Mouse (Mus musculus) CH12.LX (cell line): ENCODE data around the gene Ghrhr. TPM values are rescaled to one million over a fixed set of nuclear protein-coding genes. Genes with fewer than 3 reads are reported as not detected.

Experiments
- DNase-seq: peaks from one replicate; pipeline ENCODE4 v3.0.0-alpha.2; 2013; ENCODE audit errors: extremely low read depth
- H3K27ac ChIP-seq: 2 replicates; pipeline ENCODE4 v1.5.1; 2012; ENCODE audit warnings: low read depth, mild to moderate bottlenecking, control low read depth, moderate library complexity; ENCODE audit not compliant: insufficient read depth
- H3K27me3 ChIP-seq: replicated peaks from 2 replicates; pipeline ENCODE3; 2012; ENCODE audit warnings: inconsistent platforms
- H3K36me3 ChIP-seq, 2 experiments: replicated peaks in 1 of 2; 2 replicates each; pipeline versions ENCODE3 to v1.6.1; 2012; ENCODE audit warnings: inconsistent platforms in 1 of 2, low read length in 1 of 2, mild to moderate bottlenecking in 1 of 2, mixed read lengths in 1 of 2, moderate library complexity in 1 of 2; ENCODE audit not compliant: control insufficient read depth in 1 of 2, insufficient read depth in 1 of 2
- H3K4me1 ChIP-seq, 2 experiments: 2 replicates each; pipeline ENCODE4 v1.6.1; 2012; ENCODE audit warnings: inconsistent platforms in 1 of 2, moderate library complexity in 1 of 2; ENCODE audit not compliant: insufficient read depth in 2 of 2, control insufficient read depth in 1 of 2
- H3K4me2 ChIP-seq: 2 replicates; pipeline ENCODE4 v1.6.1; 2012; ENCODE audit warnings: low read depth, mild to moderate bottlenecking, control low read depth; ENCODE audit not compliant: poor library complexity, insufficient read depth, severe bottlenecking
- H3K4me3 ChIP-seq, 3 experiments: fragments of 150-350 bp in 1 of 3; sonication (generic) in 1 of 3; replicated peaks in 1 of 3; 2 replicates each; pipeline versions ENCODE3 to v1.5.1; 2011 to 2012; ENCODE audit warnings: low read depth in 2 of 3, low read length in 2 of 3, mild to moderate bottlenecking in 2 of 3, moderate library complexity in 2 of 3, control low read depth in 1 of 3, improper control_type of control experiment in 1 of 3, inconsistent platforms in 1 of 3, mixed read lengths in 1 of 3; ENCODE audit not compliant: poor library complexity in 1 of 3
- H3K79me2 ChIP-seq: replicated peaks from 2 replicates; pipeline ENCODE4 v1.6.1; 2012; ENCODE audit warnings: mild to moderate bottlenecking, moderate library complexity; ENCODE audit not compliant: control insufficient read depth, poor library complexity, insufficient read depth, severe bottlenecking; ENCODE audit errors: extremely low read depth
- H3K9ac ChIP-seq: 2 replicates; pipeline ENCODE4 v1.6.1; 2012; ENCODE audit warnings: low read depth, mild to moderate bottlenecking, control low read depth, moderate library complexity; ENCODE audit not compliant: insufficient read depth
- H3K9me3 ChIP-seq: replicated peaks from 2 replicates; pipeline ENCODE3; 2012; ENCODE audit warnings: low read length, inconsistent platforms, mixed read lengths
- BHLHE40 ChIP-seq: IDR thresholded peaks from 2 replicates; pipeline ENCODE4 v1.6.1; 2011; ENCODE audit warnings: mild to moderate bottlenecking, low read depth, low read length, improper control_type of control experiment
- CHD2 ChIP-seq: IDR thresholded peaks from 2 replicates; pipeline ENCODE4 v1.6.1; 2011; ENCODE audit warnings: low read length, improper control_type of control experiment
- E2F4 ChIP-seq: IDR thresholded peaks from 2 replicates; pipeline ENCODE4 v1.6.1; 2011; ENCODE audit warnings: low read depth, low read length, improper control_type of control experiment; ENCODE audit not compliant: insufficient replicate concordance
- ELF1 ChIP-seq: IDR thresholded peaks from 2 replicates; pipeline ENCODE4 v1.6.1; 2014; ENCODE audit warnings: low read depth, mild to moderate bottlenecking, inconsistent platforms, low read length, improper control_type of control experiment
- EP300 ChIP-seq: IDR thresholded peaks from 2 replicates; pipeline ENCODE4 v1.6.1; 2011; ENCODE audit warnings: low read length, improper control_type of control experiment
- HCFC1 ChIP-seq: IDR thresholded peaks from 2 replicates; pipeline ENCODE4 v1.6.1; 2012; ENCODE audit warnings: low read depth, mild to moderate bottlenecking, inconsistent platforms, low read length, improper control_type of control experiment
- JUN ChIP-seq: IDR thresholded peaks from 2 replicates; pipeline ENCODE4 v1.6.1; 2011; ENCODE audit warnings: low read depth, mild to moderate bottlenecking, low read length, improper control_type of control experiment, moderate library complexity; ENCODE audit not compliant: insufficient read depth
- MAFK ChIP-seq: IDR thresholded peaks from 2 replicates; pipeline ENCODE4 v1.6.1; 2011; ENCODE audit warnings: low read length, improper control_type of control experiment; ENCODE audit not compliant: insufficient replicate concordance
- MAX ChIP-seq: IDR thresholded peaks from 2 replicates; pipeline ENCODE4 v1.6.1; 2011; ENCODE audit warnings: low read length, improper control_type of control experiment
- MAZ ChIP-seq: IDR thresholded peaks from 2 replicates; pipeline ENCODE4 v1.6.1; 2012; ENCODE audit warnings: low read depth, mild to moderate bottlenecking, inconsistent platforms, low read length, improper control_type of control experiment, moderate library complexity
- MXI1 ChIP-seq: IDR thresholded peaks from 2 replicates; pipeline ENCODE4 v1.6.1; 2011; ENCODE audit warnings: mild to moderate bottlenecking, low read depth, low read length, improper control_type of control experiment
- MYC ChIP-seq: IDR thresholded peaks from 2 replicates; pipeline ENCODE4 v1.6.1; 2011; ENCODE audit warnings: low read depth, mild to moderate bottlenecking, improper control_type of control experiment, low read length
- PAX5 ChIP-seq: IDR thresholded peaks from 2 replicates; pipeline ENCODE4 v1.6.1; 2012; ENCODE audit warnings: low read length, inconsistent platforms, mixed read lengths
- RAD21 ChIP-seq: IDR thresholded peaks from 2 replicates; pipeline ENCODE4 v1.6.1; 2011; ENCODE audit warnings: low read depth, mild to moderate bottlenecking, low read length, improper control_type of control experiment, moderate library complexity
- RCOR1 ChIP-seq: conservative IDR thresholded peaks from 2 replicates; pipeline ENCODE4 v1.6.1; 2012; ENCODE audit warnings: low read depth, mild to moderate bottlenecking, inconsistent platforms, low read length, improper control_type of control experiment
- SMC3 ChIP-seq: IDR thresholded peaks from 2 replicates; pipeline ENCODE4 v1.6.1; 2011; ENCODE audit warnings: low read depth, low read length, improper control_type of control experiment
- UBTF ChIP-seq: IDR thresholded peaks from 2 replicates; pipeline ENCODE4 v1.6.1; 2012; ENCODE audit warnings: low read depth, mild to moderate bottlenecking, inconsistent platforms, low read length, improper control_type of control experiment, moderate library complexity
- ZNF384 ChIP-seq: IDR thresholded peaks from 2 replicates; pipeline ENCODE4 v1.6.1; 2012; ENCODE audit warnings: low read depth, low read length, improper control_type of control experiment, inconsistent platforms
- dilution Hi-C: fragments of 300-500 bp; cut with MboI; formaldehyde crosslinking; loops from 2 replicates; pipeline ENCODE4 v1.14.3; 2020; ENCODE audit warnings: low sequenced_read_pairs; ENCODE audit not compliant: extremely low pct_unique_long_range_greater_than_20kb, extremely low pct_ligation_motif_present
- in situ Hi-C: fragments of 300-500 bp; cut with MboI; formaldehyde crosslinking; loops from 3 replicates; pipeline ENCODE4 v1.14.3; 2019; ENCODE audit warnings: low sequenced_read_pairs, low pct_ligation_motif_present, low pct_unique_long_range_greater_than_20kb, mixed read lengths
- polyA plus RNA-seq: library from polyadenylated mRNA; unstranded; fragments of >175 nt; gene quantifications from 2 replicates; pipeline ENCODE4 v1.2.1, GENCODE M21; 2012; ENCODE audit warnings: low read depth; ENCODE audit not compliant: insufficient read length
- total RNA-seq, 2 experiments: library from RNA; depleted of rRNA; stranded (reverse); fragments of 300-350 nt in 1 of 2; fragments of >200 nt in 1 of 2; gene quantifications; 2 replicates each; pipeline ENCODE4 v1.2.3; 2012 to 2014

The Ghrhr gene
- total RNA-seq (2012; rRNA removed) = not detected in 2 replicates
- not detected in 2 replicates for total RNA-seq (2014; rRNA removed)
- polyA plus RNA-seq = not detected in 2 replicates

GRCm38 (mm10) chr6:55376076-55376475 is at the start of gene Ghrhr:
Gene Ghrhr, plus strand, starts transcription at chr6:55376295.
- no peak within 1 kb of the TSS for H3K27ac ChIP-seq
- no peak for DNase-seq
- no peaks in the 10 kb centered on the region for H3K79me2 ChIP-seq
- no peaks in the 10 kb centered on the region for H3K4me1 ChIP-seq
- TF ChIP-seq UBTF (no peak), HCFC1 (no peak), MAZ (no peak)
- H3K9me3 ChIP-seq = peaks cover 9% of the 10 kb centered on the region
- no peak within 1 kb of the TSS for H3K4me3 ChIP-seq
- no peaks in the 10 kb centered on the region for H3K36me3 ChIP-seq
- dilution Hi-C loops = no loop called here
- H3K27me3 ChIP-seq = peaks cover 70% of the 10 kb centered on the region
- in situ Hi-C loops = no loop called here
- no peak within 1 kb of the TSS for H3K9ac ChIP-seq
- no peak within 1 kb of the TSS for H3K4me2 ChIP-seq

GRCm38 (mm10) chr6:55326299-55326698 is 49.8 kb upstream of the Ghrhr start:
- no peak for TF ChIP-seq E2F4
- no peak for TF ChIP-seq HCFC1
- no peak overlapping the region for H3K9ac ChIP-seq
- no peak for DNase-seq
- no peaks in the 10 kb centered on the region for H3K9me3 ChIP-seq
- in situ Hi-C loops (no loop called here), dilution Hi-C loops (no loop called here)
- H3K36me3 ChIP-seq = no peaks in the 10 kb centered on the region
- no peak overlapping the region for H3K27ac ChIP-seq
- H3K79me2 ChIP-seq = no peaks in the 10 kb centered on the region
- H3K4me2 ChIP-seq = no peak overlapping the region
- H3K27me3 ChIP-seq = peaks cover 97% of the 10 kb centered on the region
- H3K4me3 ChIP-seq = no peak overlapping the region
- H3K4me1 ChIP-seq = no peaks in the 10 kb centered on the region

GRCm38 (mm10) chr6:55327326-55327725 is 48.8 kb upstream of the Ghrhr start:
- dilution Hi-C loops = no loop called here
- DNase-seq = no peak
- Histone ChIP-seq H3K9me3 (no peaks in the 10 kb centered on the region), H3K27me3 (peaks cover 98% of the 10 kb centered on the region), H3K4me2 (no peak overlapping the region), H3K4me1 (no peaks in the 10 kb centered on the region), H3K79me2 (no peaks in the 10 kb centered on the region), H3K4me3 (no peak overlapping the region), H3K9ac (no peak overlapping the region), H3K36me3 (no peaks in the 10 kb centered on the region), H3K27ac (no peak overlapping the region)
- no peak for TF ChIP-seq MYC
- no peak for TF ChIP-seq EP300
- no peak for TF ChIP-seq JUN
- no peak for TF ChIP-seq CHD2
- no peak for TF ChIP-seq PAX5
- no peak for TF ChIP-seq ELF1
- TF ChIP-seq MAX = no peak
- no peak for TF ChIP-seq UBTF
- TF ChIP-seq MXI1 = no peak
- no peak for TF ChIP-seq ZNF384
- no peak for TF ChIP-seq HCFC1
- TF ChIP-seq RCOR1 = no peak
- no peak for TF ChIP-seq SMC3
- no peak for TF ChIP-seq BHLHE40
- no peak for TF ChIP-seq RAD21
- no peak for TF ChIP-seq MAFK
- in situ Hi-C loops = no loop called here
